Mouse (Mus musculus) intestine, postnatal 0 days (tissue): ENCODE measurements at regions not wholly inside any gene's neighbourhood (a gene's known extent, or its start where the extent isn't known, plus 50 kb on each side); places are given as distances from the start of the nearest gene placed in this dataset.
A peak's percentile ranks its signal among the peaks of the same experiment; 100 is the strongest.

Experiments used
- ATAC-seq: fragments of 200-750 bp; cut with Nextera tagmentation; 2 replicates; pipeline ENCODE4 v1.8.0; 2017; ENCODE audit warnings: mild to moderate bottlenecking, moderate TSS enrichment, moderate library complexity
- H3K27ac ChIP-seq: fragments of 300-500 bp; sonication (generic); 2 replicates; pipeline ENCODE4 v1.5.1; 2014; ENCODE audit warnings: mild to moderate bottlenecking, low read depth, low read length, moderate library complexity
- H3K27me3 ChIP-seq: fragments of 300-500 bp; sonication (generic); replicated peaks from 2 replicates; pipeline ENCODE4 v1.6.1; 2014; ENCODE audit warnings: low read length, mixed read lengths; ENCODE audit not compliant: control insufficient read depth, insufficient read depth
- H3K36me3 ChIP-seq: fragments of 300-500 bp; sonication (generic); 2 replicates; pipeline ENCODE4 v1.6.1; 2014; ENCODE audit warnings: mild to moderate bottlenecking, moderate library complexity; ENCODE audit not compliant: control insufficient read depth, insufficient read depth
- H3K4me1 ChIP-seq: fragments of 300-500 bp; sonication (generic); replicated peaks from 2 replicates; pipeline ENCODE4 v1.6.1; 2014; ENCODE audit warnings: antibody characterized with exemption, low read length, mixed read lengths; ENCODE audit not compliant: control insufficient read depth, insufficient read depth
- H3K4me2 ChIP-seq: fragments of 300-500 bp; sonication (generic); replicated peaks from 2 replicates; pipeline ENCODE4 v1.6.1; 2014; ENCODE audit warnings: low read depth, mild to moderate bottlenecking, moderate library complexity
- H3K4me3 ChIP-seq: fragments of 300-500 bp; sonication (generic); 2 replicates; pipeline ENCODE4 v1.5.1; 2014; ENCODE audit warnings: low read depth, low read length
- H3K9ac ChIP-seq: fragments of 300-500 bp; sonication (generic); 2 replicates; pipeline ENCODE4 v1.6.1; 2014; ENCODE audit warnings: mild to moderate bottlenecking, low read depth, low read length
- H3K9me3 ChIP-seq: fragments of 300-500 bp; sonication (generic); 2 replicates; pipeline ENCODE4 v1.6.1; 2016; ENCODE audit warnings: mixed run types; ENCODE audit not compliant: control insufficient read depth
- CTCF ChIP-seq: sonication (generic); IDR thresholded peaks from 2 replicates; pipeline ENCODE4 v1.5.1; 2016; ENCODE audit warnings: low read depth, mild to moderate bottlenecking, control low read depth, antibody characterized with exemption, moderate library complexity
- WGBS: fragments of 180-500 bp; shearing (Covaris S2); extraction: QIAGEN DNeasy Blood & Tissue Kit; methylation state at CpG from one replicate; pipeline ENCODE4 v1.1.7; 2014; 5-methylcytosine and 5-hydroxymethylcytosine counted together

GRCm38 (mm10) chr1:133530698-133531097 is 79.4 kb downstream of the Snrpe start:
- no peaks in the 10 kb centered on the region for H3K27me3 ChIP-seq
- no peak overlapping the region for H3K4me3 ChIP-seq
- H3K36me3 ChIP-seq, result no peaks in the 10 kb centered on the region
- no peak overlapping the region for H3K27ac ChIP-seq
- H3K9me3 ChIP-seq, result no peaks in the 10 kb centered on the region
- H3K4me1 ChIP-seq, result no peaks in the 10 kb centered on the region
- TF ChIP-seq CTCF, result no peak
- no peak for ATAC-seq
- no peak overlapping the region for H3K4me2 ChIP-seq
- no peak overlapping the region for H3K9ac ChIP-seq

GRCm38 (mm10) chr1:133529817-133530216 is 80.3 kb downstream of the Snrpe start:
- Histone ChIP-seq H3K36me3 (no peaks in the 10 kb centered on the region), H3K4me2 (no peak overlapping the region), H3K9me3 (no peaks in the 10 kb centered on the region), H3K4me3 (no peak overlapping the region), H3K9ac (no peak overlapping the region), H3K27me3 (no peaks in the 10 kb centered on the region), H3K4me1 (no peaks in the 10 kb centered on the region), H3K27ac (no peak overlapping the region)
- 89% methylated on average over 10 of the region's 10 CpGs for WGBS
- no peak for ATAC-seq
- no peak for TF ChIP-seq CTCF

- H3K27me3 ChIP-seq, result no peaks in the 10 kb centered on the region
- H3K9ac ChIP-seq, result no peak overlapping the region
- H3K4me3 ChIP-seq, result no peak overlapping the region
- no peak overlapping the region for H3K4me2 ChIP-seq
- 47% methylated on average over 7 of the region's 7 CpGs for WGBS
- no peaks in the 10 kb centered on the region for H3K4me1 ChIP-seq
- no peaks in the 10 kb centered on the region for H3K9me3 ChIP-seq
- TF ChIP-seq CTCF, result no peak
- ATAC-seq, result peak; percentile 75
- no peak overlapping the region for H3K27ac ChIP-seq
- no peaks in the 10 kb centered on the region for H3K36me3 ChIP-seq
These were observed 82.3 kb downstream of the Snrpe start for GRCm38 (mm10) chr1:133527651-133528385.

- ATAC-seq, result peak; percentile 86
- no peaks in the 10 kb centered on the region for H3K36me3 ChIP-seq
- no peaks in the 10 kb centered on the region for H3K9me3 ChIP-seq
- no peak overlapping the region for H3K9ac ChIP-seq
- H3K27me3 ChIP-seq, result no peaks in the 10 kb centered on the region
- no peak overlapping the region for H3K4me3 ChIP-seq
- no peak overlapping the region for H3K4me2 ChIP-seq
- 45% methylated on average over 1 of the region's 1 CpGs for WGBS
- H3K4me1 ChIP-seq, result no peaks in the 10 kb centered on the region
- no peak for TF ChIP-seq CTCF
- no peak overlapping the region for H3K27ac ChIP-seq
These were observed 87.3 kb downstream of the Snrpe start for GRCm38 (mm10) chr1:133522825-133523224.

GRCm38 (mm10) chr1:133520652-133521051 is 89.4 kb downstream of the Snrpe start:
- H3K36me3 ChIP-seq, result no peaks in the 10 kb centered on the region
- H3K4me2 ChIP-seq, result no peak overlapping the region
- H3K9ac ChIP-seq, result no peak overlapping the region
- no peak overlapping the region for H3K4me3 ChIP-seq
- no peaks in the 10 kb centered on the region for H3K27me3 ChIP-seq
- no peaks in the 10 kb centered on the region for H3K9me3 ChIP-seq
- H3K4me1 ChIP-seq, result no peaks in the 10 kb centered on the region
- no peak overlapping the region for H3K27ac ChIP-seq
- ATAC-seq, result no peak
- WGBS, result 71% methylated on average over 8 of the region's 8 CpGs
- TF ChIP-seq CTCF, result no peak

- WGBS, result 98% methylated on average over 5 of the region's 5 CpGs
- H3K4me2 ChIP-seq, result no peak overlapping the region
- no peak for TF ChIP-seq CTCF
- H3K36me3 ChIP-seq, result no peaks in the 10 kb centered on the region
- ATAC-seq, result no peak
- no peak overlapping the region for H3K9ac ChIP-seq
- H3K4me3 ChIP-seq, result no peak overlapping the region
- H3K4me1 ChIP-seq, result no peaks in the 10 kb centered on the region
- no peaks in the 10 kb centered on the region for H3K27me3 ChIP-seq
- no peak overlapping the region for H3K27ac ChIP-seq
- no peaks in the 10 kb centered on the region for H3K9me3 ChIP-seq
These were observed 92.8 kb upstream of the Sox13 start for GRCm38 (mm10) chr1:133517020-133517419.

GRCm38 (mm10) chr1:133504116-133504515 is 79.9 kb upstream of the Sox13 start:
- Histone ChIP-seq H3K4me1 (no peaks in the 10 kb centered on the region), H3K4me3 (no peak overlapping the region), H3K27me3 (no peaks in the 10 kb centered on the region), H3K9ac (no peak overlapping the region), H3K9me3 (no peaks in the 10 kb centered on the region), H3K27ac (no peak overlapping the region), H3K4me2 (no peak overlapping the region), H3K36me3 (no peaks in the 10 kb centered on the region)
- TF ChIP-seq CTCF, result no peak
- ATAC-seq, result no peak
- WGBS, result 48% methylated on average over 3 of the region's 3 CpGs
